Mouse (Mus musculus): ENCODE results near the gene Nxn. TPM values are rescaled to one million over a fixed set of nuclear protein-coding genes. Genes with fewer than 3 reads are reported as not detected.

Nxn gene
- polyA plus RNA-seq (2016; fragmentation: Nextera tagmentation; extraction: Ambion mirVana): 59.3 and 59.5 TPM in 2 replicates

GRCm38 (mm10) chr11:76398798-76399586 is at the start of gene Nxn:
Gene Nxn (minus strand): TSS chr11:76399140.
- Histone ChIP-seq H3K36me3 (peaks cover 11% of the 10 kb centered on the region), H3K4me3 (peak within 1 kb of the TSS; percentile 93), H3K4me1 (peaks cover 45% of the 10 kb centered on the region), H3K9me3 (replicated peaks) (no peaks in the 10 kb centered on the region), H3K27ac (replicated peaks) (peak within 1 kb of the TSS; percentile 95), H3K27me3 (ENCODE audit: low read depth, poor library complexity, severe bottlenecking) (peaks cover 4% of the 10 kb centered on the region; the same call in 1 of the 2 replicates)
- peak; percentile 91 for DNase-seq (ENCODE audit: low spot score)
- WGBS: under 1% methylated on average over 70 of the region's 70 CpGs

- Histone ChIP-seq H3K9me3 (replicated peaks) (no peaks in the 10 kb centered on the region), H3K27ac (replicated peaks) (peak overlapping the region; percentile 69), H3K4me1 (peaks cover 81% of the 10 kb centered on the region), H3K27me3 (ENCODE audit: low read depth, poor library complexity, severe bottlenecking) (peaks cover 89% of the 10 kb centered on the region), H3K36me3 (peaks cover 20% of the 10 kb centered on the region), H3K4me3 (peak overlapping the region; percentile 18; the same call in 1 of the 2 replicates)
- WGBS: under 1% methylated on average over 10 of the region's 10 CpGs
- peak; percentile 83 for DNase-seq (ENCODE audit: low spot score)
Observed at GRCm38 (mm10) chr11:76446251-76446650, 47.3 kb upstream of the Nxn start.

GRCm38 (mm10) chr11:76445459-76445858 is 46.5 kb upstream of the Nxn start:
- Histone ChIP-seq H3K36me3 (peaks cover 21% of the 10 kb centered on the region), H3K27ac (replicated peaks) (peak overlapping the region; percentile 69), H3K9me3 (replicated peaks) (no peaks in the 10 kb centered on the region), H3K27me3 (ENCODE audit: low read depth, poor library complexity, severe bottlenecking) (peaks cover 89% of the 10 kb centered on the region), H3K4me1 (peaks cover 81% of the 10 kb centered on the region), H3K4me3 (no peak overlapping the region)
- 27% methylated on average over 8 of the region's 8 CpGs for WGBS
- DNase-seq (ENCODE audit: low spot score): no peak

- WGBS: 15% methylated on average over 3 of the region's 3 CpGs
- no peak for DNase-seq (ENCODE audit: low spot score)
- Histone ChIP-seq H3K27me3 (ENCODE audit: low read depth, poor library complexity, severe bottlenecking) (peaks cover 93% of the 10 kb centered on the region), H3K9me3 (replicated peaks) (no peaks in the 10 kb centered on the region), H3K36me3 (peaks cover 24% of the 10 kb centered on the region), H3K4me1 (peaks cover 62% of the 10 kb centered on the region), H3K4me3 (no peak overlapping the region), H3K27ac (replicated peaks) (peak overlapping the region; percentile 47; the same call in 1 of the 2 replicates)
Observed at GRCm38 (mm10) chr11:76439666-76440065, 40.7 kb upstream of the Nxn start.

GRCm38 (mm10) chr11:76436864-76437437 is 38.0 kb upstream of the Nxn start:
- DNase-seq (ENCODE audit: low spot score): peak; percentile 61
- peak overlapping the region; percentile 66 for H3K27ac ChIP-seq (replicated peaks)
- H3K36me3 ChIP-seq: peaks cover 29% of the 10 kb centered on the region
- peaks cover 66% of the 10 kb centered on the region for H3K27me3 ChIP-seq (ENCODE audit: low read depth, poor library complexity, severe bottlenecking)
- H3K9me3 ChIP-seq (replicated peaks): no peaks in the 10 kb centered on the region
- peaks cover 52% of the 10 kb centered on the region for H3K4me1 ChIP-seq
- 6% methylated on average over 28 of the region's 28 CpGs for WGBS
- H3K4me3 ChIP-seq: peak overlapping the region; percentile 49

GRCm38 (mm10) chr11:76436009-76436408 is 37.1 kb upstream of the Nxn start:
- peaks cover 33% of the 10 kb centered on the region for H3K36me3 ChIP-seq
- 88% methylated on average over 5 of the region's 5 CpGs for WGBS
- H3K27ac ChIP-seq (replicated peaks): no peak overlapping the region
- H3K9me3 ChIP-seq (replicated peaks): no peaks in the 10 kb centered on the region
- H3K4me1 ChIP-seq: peaks cover 44% of the 10 kb centered on the region
- no peak for DNase-seq (ENCODE audit: low spot score)
- peaks cover 56% of the 10 kb centered on the region for H3K27me3 ChIP-seq (ENCODE audit: low read depth, poor library complexity, severe bottlenecking)
- H3K4me3 ChIP-seq: no peak overlapping the region

GRCm38 (mm10) chr11:76429966-76430631 is 31.2 kb upstream of the Nxn start:
- peaks cover 21% of the 10 kb centered on the region for H3K4me1 ChIP-seq
- H3K36me3 ChIP-seq: peaks cover 32% of the 10 kb centered on the region
- H3K27ac ChIP-seq (replicated peaks): peak overlapping the region; percentile 39
- no peaks in the 10 kb centered on the region for H3K27me3 ChIP-seq (ENCODE audit: low read depth, poor library complexity, severe bottlenecking)
- no peak overlapping the region for H3K4me3 ChIP-seq
- DNase-seq (ENCODE audit: low spot score): no peak
- 60% methylated on average over 6 of the region's 6 CpGs for WGBS
- no peaks in the 10 kb centered on the region for H3K9me3 ChIP-seq (replicated peaks)

- Histone ChIP-seq H3K4me1 (peaks cover 21% of the 10 kb centered on the region), H3K27ac (replicated peaks) (peak overlapping the region; percentile 39), H3K4me3 (no peak overlapping the region), H3K27me3 (ENCODE audit: low read depth, poor library complexity, severe bottlenecking) (no peaks in the 10 kb centered on the region), H3K9me3 (replicated peaks) (no peaks in the 10 kb centered on the region), H3K36me3 (peaks cover 37% of the 10 kb centered on the region)
- WGBS: 66% methylated on average over 7 of the region's 7 CpGs
- no peak for DNase-seq (ENCODE audit: low spot score)
Observed at GRCm38 (mm10) chr11:76429556-76429955, 30.6 kb upstream of the Nxn start.

GRCm38 (mm10) chr11:76429046-76429445 is 30.1 kb upstream of the Nxn start:
- no peaks in the 10 kb centered on the region for H3K27me3 ChIP-seq (ENCODE audit: low read depth, poor library complexity, severe bottlenecking)
- WGBS: 66% methylated on average over 4 of the region's 4 CpGs
- H3K4me3 ChIP-seq: no peak overlapping the region
- peaks cover 39% of the 10 kb centered on the region for H3K36me3 ChIP-seq
- peak overlapping the region; percentile 58; the same call in 1 of the 2 replicates for H3K27ac ChIP-seq (replicated peaks)
- H3K4me1 ChIP-seq: peaks cover 21% of the 10 kb centered on the region
- DNase-seq (ENCODE audit: low spot score): no peak
- H3K9me3 ChIP-seq (replicated peaks): no peaks in the 10 kb centered on the region

- H3K4me3 ChIP-seq: no peak overlapping the region
- 88% methylated on average over 3 of the region's 3 CpGs for WGBS
- no peaks in the 10 kb centered on the region for H3K27me3 ChIP-seq (ENCODE audit: low read depth, poor library complexity, severe bottlenecking)
- no peak overlapping the region for H3K27ac ChIP-seq (replicated peaks)
- no peaks in the 10 kb centered on the region for H3K9me3 ChIP-seq (replicated peaks)
- no peak for DNase-seq (ENCODE audit: low spot score)
- H3K36me3 ChIP-seq: peaks cover 42% of the 10 kb centered on the region
- peaks cover 21% of the 10 kb centered on the region for H3K4me1 ChIP-seq
Observed at GRCm38 (mm10) chr11:76427781-76428180, 28.8 kb upstream of the Nxn start.

- peaks cover 49% of the 10 kb centered on the region for H3K36me3 ChIP-seq
- no peak for DNase-seq (ENCODE audit: low spot score)
Observed at GRCm38 (mm10) chr11:76425749-76426148, 26.8 kb upstream of the Nxn start.

GRCm38 (mm10) chr11:76420896-76421295 is 22.0 kb upstream of the Nxn start:
- Histone ChIP-seq H3K27me3 (ENCODE audit: low read depth, poor library complexity, severe bottlenecking) (no peaks in the 10 kb centered on the region), H3K27ac (replicated peaks) (no peak overlapping the region), H3K4me3 (no peak overlapping the region), H3K4me1 (no peaks in the 10 kb centered on the region), H3K36me3 (peaks cover 90% of the 10 kb centered on the region), H3K9me3 (replicated peaks) (no peaks in the 10 kb centered on the region)
- DNase-seq (ENCODE audit: low spot score): no peak
- 75% methylated on average over 4 of the region's 4 CpGs for WGBS

More at GRCm38 (mm10) chr11:76425749-76426148, 26.8 kb upstream of the Nxn start:
- H3K4me1 ChIP-seq: peaks cover 21% of the 10 kb centered on the region
- whole genome bisulfite sequencing: 89% methylated on average over 6 of the region's 6 CpGs
- H3K9me3 ChIP-seq (replicated peaks): no peaks in the 10 kb centered on the region
- H3K4me3 ChIP-seq: no peak overlapping the region
- no peak overlapping the region for H3K27ac ChIP-seq (replicated peaks)
- H3K27me3 ChIP-seq (ENCODE audit: low read depth, poor library complexity, severe bottlenecking): no peaks in the 10 kb centered on the region
